ENCODE assay signal across 27 mouse cellular contexts in the genomic region with DNA sequence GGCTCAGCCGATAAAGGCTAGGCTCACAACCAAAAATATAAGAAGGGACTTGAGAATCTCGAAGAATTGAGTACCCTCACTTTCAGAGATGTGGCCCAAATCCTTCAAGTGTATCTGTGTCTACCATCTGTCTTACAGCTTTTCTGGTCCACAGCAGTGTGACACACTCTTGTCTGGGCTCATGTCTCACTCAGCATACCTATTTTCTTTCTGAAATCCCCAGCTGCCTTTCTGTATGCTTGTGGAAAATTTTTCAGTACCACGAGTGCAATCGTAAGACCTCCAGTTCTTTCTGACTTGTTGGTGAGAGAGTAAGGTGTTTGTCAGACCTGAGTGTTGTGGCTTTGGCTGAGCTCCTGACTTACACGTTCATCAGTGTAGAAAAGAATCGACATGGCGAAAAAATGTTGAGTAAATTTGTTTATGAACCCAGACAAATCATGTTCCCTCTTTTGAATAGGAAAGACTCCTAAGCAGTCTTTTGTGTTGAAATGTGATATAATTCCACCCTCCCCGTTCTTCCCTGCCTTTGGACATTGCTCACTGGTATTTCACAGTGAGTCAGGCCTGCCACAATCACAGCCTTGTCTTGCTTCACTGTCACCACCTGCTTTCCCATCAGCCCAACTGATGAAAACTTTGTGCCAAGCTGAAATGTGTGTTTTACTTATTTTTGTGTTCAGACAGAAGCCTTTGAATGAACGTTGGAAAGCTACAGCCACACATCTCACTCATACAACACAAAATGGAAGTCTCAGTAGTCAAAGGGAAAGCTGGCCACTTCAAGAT.
DNase-seq lines count a peak whose midpoint lies in the region; ATAC-seq and TF ChIP-seq lines count a peak whose summit lies in the region.
"Had no signal": no experiment of that assay in that cellular context is flagged by ENCODE, and none has a peak within 500 bp of the region (broad histone marks: within the 10 kb centered on the region; RNA-seq: fewer than 3 reads in every experiment).

No protein-coding gene starts in this region.

- TF ChIP-seq CTCF in forebrain, postnatal 0 days (IDR thresholded peaks at IDR 0.05; ENCODE audit: low read depth), result no peak
- no peak for TF ChIP-seq CTCF in cerebellum, adult 2 months (IDR thresholded peaks at IDR 0.05; ENCODE audit: borderline replicate concordance, insufficient read depth, low read depth, low read length)
- no peak for TF ChIP-seq CTCF in thymus, adult 2 months (IDR thresholded peaks at IDR 0.05; ENCODE audit: borderline replicate concordance, control insufficient read depth, extremely low read depth, insufficient read depth, low read length, poor library complexity)

- no peaks in the 10 kb centered on the region for H3K27me3 ChIP-seq in forebrain, postnatal 0 days (ENCODE audit: insufficient read depth, low read length)
- no peaks in the 10 kb centered on the region for H3K27me3 ChIP-seq in forebrain, embryonic 11.5 days (ENCODE audit: control insufficient read depth, insufficient read depth, low read length)
- no peaks in the 10 kb centered on the region for H3K27me3 ChIP-seq in cerebellum, adult 2 months (ENCODE audit: control insufficient read depth, insufficient read depth, low read length)
- no peaks in the 10 kb centered on the region for H3K27me3 ChIP-seq in thymus, adult 2 months (ENCODE audit: control insufficient read depth, insufficient read depth, low read length)
- H3K27me3 ChIP-seq: heart, embryonic 12.5 days; hindbrain, embryonic 13.5 days; liver, embryonic 15.5 days; lung, embryonic 15.5 days; Patski had no signal

- H3K36me3 ChIP-seq in forebrain, postnatal 0 days (ENCODE audit: insufficient read depth), result no peaks in the 10 kb centered on the region
- H3K36me3 ChIP-seq in forebrain, embryonic 11.5 days (ENCODE audit: control insufficient read depth, insufficient read depth, low read length), result no peaks in the 10 kb centered on the region
- no peaks in the 10 kb centered on the region for H3K36me3 ChIP-seq in thymus, adult 2 months (ENCODE audit: control insufficient read depth, insufficient read depth, low read length)
- H3K36me3 ChIP-seq: heart, embryonic 12.5 days; hindbrain, embryonic 13.5 days; liver, embryonic 15.5 days; lung, embryonic 15.5 days had no signal

- no peak overlapping the region for H3K4me2 ChIP-seq in forebrain, postnatal 0 days (ENCODE audit: low read depth)
- H3K4me2 ChIP-seq in forebrain, embryonic 11.5 days (ENCODE audit: low read depth, low read length, severe bottlenecking), result no peak overlapping the region
- H3K4me2 ChIP-seq: heart, embryonic 12.5 days; hindbrain, embryonic 13.5 days; liver, embryonic 15.5 days; lung, embryonic 15.5 days; midbrain, embryonic 11.5 days had no signal

- DNase-seq in forebrain, postnatal 0 days, result peak; percentile 18
- no peak for DNase-seq in forebrain, embryonic 11.5 days (ENCODE audit: low spot score)
- peak; percentile 19 for DNase-seq in right cerebral cortex, adult 18-20 months
- DNase-seq in right cerebral cortex, postnatal 14 days, result no peak
- DNase-seq in brain, adult 2 months (ENCODE audit: low read depth, low spot score), result peak; percentile 62
- DNase-seq in cerebellum, adult 2 months, result no peak
- DNase-seq in thymus, adult 2 months, result no peak
- DNase-seq in kidney, adult 8-10 months, result no peak
- DNase-seq: adrenal gland, postnatal 10 days; cerebellum, adult 11 months; cerebellum, adult 9-11 months; heart, adult 2 months; heart, postnatal 4 days; kidney, postnatal 14 days; liver; lung, postnatal 36 days; thymus, adult 18-20 months; thymus, postnatal 36 days had no signal

- H3K4me1 ChIP-seq in forebrain, postnatal 0 days (ENCODE audit: insufficient read depth), result no peaks in the 10 kb centered on the region
- H3K4me1 ChIP-seq in forebrain, embryonic 11.5 days (replicated peaks; ENCODE audit: control insufficient read depth, insufficient read depth, low read length), result no peaks in the 10 kb centered on the region
- no peaks in the 10 kb centered on the region for H3K4me1 ChIP-seq in cerebellum, adult 2 months (ENCODE audit: control insufficient read depth, insufficient read depth, low read length)
- no peaks in the 10 kb centered on the region for H3K4me1 ChIP-seq in thymus, adult 2 months (replicated peaks; ENCODE audit: control insufficient read depth, insufficient read depth, low read length)
- H3K4me1 ChIP-seq: heart, embryonic 12.5 days; liver, embryonic 15.5 days; lung, embryonic 15.5 days had no signal

- H3K9me3 ChIP-seq in forebrain, postnatal 0 days (ENCODE audit: low read length), result no peaks in the 10 kb centered on the region
- H3K9me3 ChIP-seq in forebrain, embryonic 11.5 days (ENCODE audit: control insufficient read depth, low read length), result no peaks in the 10 kb centered on the region
- H3K9me3 ChIP-seq: heart, embryonic 12.5 days; hindbrain, embryonic 13.5 days; liver, embryonic 15.5 days; lung, embryonic 15.5 days had no signal

- WGBS in forebrain, postnatal 0 days, result 62% methylated on average over 9 of the region's 9 CpGs
- whole genome bisulfite sequencing in forebrain, embryonic 11.5 days, result 81% methylated on average over 9 of the region's 9 CpGs
- WGBS in cerebellum, adult 2 months, result 68% methylated on average over 9 of the region's 9 CpGs
- WGBS in thymus, adult 2 months, result 93% methylated on average over 9 of the region's 9 CpGs

- H3K9ac ChIP-seq in forebrain, postnatal 0 days, result no peak overlapping the region
- H3K9ac ChIP-seq in forebrain, embryonic 11.5 days (ENCODE audit: low read length), result no peak overlapping the region
- H3K9ac ChIP-seq: heart, embryonic 12.5 days; hindbrain, embryonic 13.5 days; liver, embryonic 15.5 days; lung, embryonic 15.5 days had no signal

- no peak overlapping the region for H3K4me3 ChIP-seq in forebrain, postnatal 0 days (ENCODE audit: low read depth, low read length)
- H3K4me3 ChIP-seq in forebrain, embryonic 11.5 days (ENCODE audit: low read depth, low read length), result no peak overlapping the region
- no peak overlapping the region for H3K4me3 ChIP-seq in cerebellum, adult 2 months (replicated peaks; ENCODE audit: insufficient read depth, low read depth, low read length)
- H3K4me3 ChIP-seq in thymus, adult 2 months (ENCODE audit: control insufficient read depth, insufficient read depth, low read length), result no peak overlapping the region
- H3K4me3 ChIP-seq: heart, adult 2 months; heart, embryonic 12.5 days; hindbrain, embryonic 13.5 days; liver, embryonic 15.5 days; lung, embryonic 15.5 days had no signal

- TF ChIP-seq POLR2A in cerebellum, adult 2 months (IDR thresholded peaks at IDR 0.05; ENCODE audit: borderline replicate concordance, insufficient read depth, low read length), result no peak
- TF ChIP-seq POLR2A in thymus, adult 2 months (IDR thresholded peaks at IDR 0.05; ENCODE audit: control insufficient read depth, extremely low read depth, insufficient read depth, low read length, poor library complexity), result no peak

- peak; percentile 75 for ATAC-seq in forebrain, postnatal 0 days
- ATAC-seq in forebrain, embryonic 11.5 days (replicated peaks; ENCODE audit: low FRiP score), result no peak
- ATAC-seq: forebrain, embryonic 14.5 days; intestine, embryonic 16.5 days; Patski had no signal

- no peak overlapping the region for H3K27ac ChIP-seq in forebrain, postnatal 0 days (ENCODE audit: low read depth, low read length)
- no peak overlapping the region for H3K27ac ChIP-seq in forebrain, embryonic 11.5 days (ENCODE audit: low read depth, low read length)
- H3K27ac ChIP-seq in cerebellum, adult 2 months (ENCODE audit: insufficient read depth, low read length), result no peak overlapping the region
- H3K27ac ChIP-seq in thymus, adult 2 months (ENCODE audit: control insufficient read depth, insufficient read depth, low read length), result no peak overlapping the region
- H3K27ac ChIP-seq: heart, adult 2 months; hindbrain, embryonic 13.5 days; liver, embryonic 15.5 days; lung, embryonic 15.5 days; stomach, postnatal 0 days had no signal

Comparison
In these comparisons a context has a peak if more than half of its experiments do, and no peak if none do; other contexts are left out.
1. DNase-seq: peak in forebrain, postnatal 0 days (single experiment), right cerebral cortex, adult 18-20 months (single experiment) and brain, adult 2 months (single experiment); none in forebrain, embryonic 11.5 days (single experiment), right cerebral cortex, postnatal 14 days (single experiment), cerebellum, adult 2 months (0 of 2), thymus, adult 2 months (single experiment) and kidney, adult 8-10 months (0 of 2).